Mouse (Mus musculus): ENCODE results near the gene Psme3.

DNA sequence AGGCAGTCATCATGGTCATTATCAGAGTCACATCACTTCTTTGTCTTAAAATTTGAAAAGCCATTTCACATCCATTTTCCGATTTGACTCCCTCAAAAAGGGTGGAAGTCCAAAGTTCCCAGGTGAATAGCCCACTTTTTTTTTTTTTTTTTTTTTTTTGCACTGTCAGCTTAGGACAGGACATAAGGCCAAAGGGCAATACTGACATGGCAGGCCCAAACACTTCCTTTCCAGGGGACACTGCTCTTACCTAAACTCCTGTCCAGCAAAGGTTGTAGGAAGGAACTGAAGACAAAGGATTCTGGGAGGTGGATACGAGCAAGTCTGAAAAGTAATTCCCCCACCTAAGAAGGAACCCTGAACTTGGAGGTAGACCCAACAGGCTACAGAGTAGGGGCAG lies 39.9 kb downstream of the Psme3 start:
- TF ChIP-seq CTCF (IDR thresholded peaks at IDR 0.05; ENCODE audit: low read depth) (no peak), EP300 (IDR thresholded peaks at IDR 0.05; ENCODE audit: low read depth) (no peak)

Measured in liver, embryonic 14.5 days (tissue).